Mouse (Mus musculus) midbrain, embryonic 16.5 days (tissue): ENCODE measurements around the gene Lpp. TPM values are rescaled to one million over a fixed set of nuclear protein-coding genes. Genes with fewer than 3 reads are reported as not detected.

Experiments
- ATAC-seq: fragments of 200-750 bp; cut with Nextera tagmentation; 2 replicates; pipeline ENCODE4 v1.8.0; 2017; ENCODE audit warnings: moderate TSS enrichment
- H3K27ac ChIP-seq: fragments of 300-500 bp; sonication (generic); 2 replicates; pipeline ENCODE4 v1.5.1; 2014; ENCODE audit warnings: mild to moderate bottlenecking, low read length, mixed read lengths
- H3K27me3 ChIP-seq: fragments of 300-500 bp; sonication (generic); 2 replicates; pipeline ENCODE4 v1.6.1; 2014; ENCODE audit warnings: low read depth, low read length, mixed read lengths; ENCODE audit not compliant: control insufficient read depth, insufficient read depth
- H3K36me3 ChIP-seq: fragments of 300-500 bp; sonication (generic); 2 replicates; pipeline ENCODE4 v1.6.1; 2014; ENCODE audit warnings: mild to moderate bottlenecking, low read length, moderate library complexity, mixed read lengths; ENCODE audit not compliant: control insufficient read depth, insufficient read depth
- H3K4me1 ChIP-seq: fragments of 300-500 bp; sonication (generic); 2 replicates; pipeline ENCODE4 v1.6.1; 2014; ENCODE audit warnings: mild to moderate bottlenecking, low read length, mixed read lengths; ENCODE audit not compliant: control insufficient read depth, insufficient read depth
- H3K4me2 ChIP-seq: fragments of 300-500 bp; sonication (generic); 2 replicates; pipeline ENCODE4 v1.6.1; 2014; ENCODE audit warnings: mild to moderate bottlenecking, low read length, mixed read lengths
- H3K4me3 ChIP-seq: fragments of 300-500 bp; sonication (generic); 2 replicates; pipeline ENCODE4 v1.5.1; 2014; ENCODE audit warnings: low read depth, mild to moderate bottlenecking, low read length, moderate library complexity, mixed read lengths
- H3K9ac ChIP-seq: fragments of 300-500 bp; sonication (generic); 2 replicates; pipeline ENCODE4 v1.6.1; 2014; ENCODE audit warnings: low read depth, low read length, mixed read lengths
- H3K9me3 ChIP-seq: fragments of 300-500 bp; sonication (generic); replicated peaks from 2 replicates; pipeline ENCODE4 v1.6.1; 2014; ENCODE audit warnings: mild to moderate bottlenecking, low read length, mixed read lengths; ENCODE audit not compliant: control insufficient read depth, poor library complexity, severe bottlenecking
- WGBS: fragments of 180-500 bp; shearing (Covaris S2); extraction: QIAGEN DNeasy Blood & Tissue Kit; methylation state at CpG from one replicate; pipeline ENCODE4 v1.1.7; 2014; 5-methylcytosine and 5-hydroxymethylcytosine counted together
- polyA plus RNA-seq: library from polyadenylated mRNA; unstranded; fragments of >200 nt; fragmentation: Nextera tagmentation; extraction: Ambion mirVana; gene quantifications from 2 replicates; pipeline ENCODE4 v1.2.1, GENCODE M21; 2015

Gene Lpp
- 10.3 and 10.7 TPM in 2 replicates for polyA plus RNA-seq

DNA sequence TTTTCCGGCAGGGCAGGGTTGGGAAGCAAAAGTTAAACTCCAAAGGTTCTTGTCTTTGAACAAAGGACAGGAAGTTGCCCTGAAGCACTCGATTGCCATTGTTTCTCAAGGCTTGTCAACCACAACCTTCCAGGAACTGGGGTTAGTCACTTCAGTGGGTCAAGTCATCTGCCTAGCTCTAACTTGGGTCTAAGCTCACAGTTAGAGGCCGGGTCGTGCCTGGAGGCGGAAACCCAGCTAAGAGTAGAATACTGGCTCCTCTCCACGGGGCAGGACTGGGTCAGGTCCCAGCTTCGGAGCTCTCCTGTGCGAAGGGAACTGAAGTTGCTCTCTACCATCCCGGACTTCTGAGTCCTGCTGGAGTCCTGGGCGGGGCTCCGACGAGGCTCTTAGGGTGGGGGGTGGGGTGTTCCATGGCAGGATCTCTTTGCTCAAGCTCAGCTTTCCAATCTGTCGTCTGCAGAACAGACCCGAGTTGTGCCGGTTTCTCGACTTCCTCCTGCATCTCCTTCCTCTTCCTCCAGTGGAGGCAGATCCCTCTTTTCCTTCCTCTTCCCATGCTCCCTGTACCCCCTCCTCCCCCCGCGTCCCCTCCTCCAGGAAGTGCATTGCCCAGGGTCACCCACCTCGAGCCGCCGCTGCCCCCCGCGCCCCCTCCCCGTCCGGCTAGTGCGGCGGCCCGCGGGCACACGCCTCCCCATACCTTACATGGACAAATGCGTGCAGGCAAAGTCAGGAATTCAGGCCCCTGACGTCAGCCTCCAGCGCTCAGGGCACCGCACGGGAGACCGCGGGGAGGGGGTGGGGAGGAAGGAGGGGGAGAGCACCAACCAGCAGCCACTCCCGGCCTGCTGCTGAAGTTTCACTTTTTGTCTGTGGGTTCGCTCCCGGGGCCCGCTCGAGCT, at the start of gene Lpp:
Gene Lpp, plus strand, starts transcription at position 857 of the 905 bp plus-strand sequence.
- peak within 1 kb of the TSS; percentile 88 for H3K4me2 ChIP-seq
- ATAC-seq: peak; percentile 87
- H3K27ac ChIP-seq: peak within 1 kb of the TSS; percentile 75
- H3K27me3 ChIP-seq: no peaks in the 10 kb centered on the region; the same call in 1 of the 2 replicates
- WGBS: 3% methylated on average over 32 of the region's 42 CpGs
- H3K9ac ChIP-seq: peak within 1 kb of the TSS; percentile 85
- H3K4me1 ChIP-seq: peaks cover 5% of the 10 kb centered on the region; the same call in 1 of the 2 replicates
- H3K36me3 ChIP-seq: no peaks in the 10 kb centered on the region
- H3K9me3 ChIP-seq: no peaks in the 10 kb centered on the region
- H3K4me3 ChIP-seq: peak within 1 kb of the TSS; percentile 80

DNA sequence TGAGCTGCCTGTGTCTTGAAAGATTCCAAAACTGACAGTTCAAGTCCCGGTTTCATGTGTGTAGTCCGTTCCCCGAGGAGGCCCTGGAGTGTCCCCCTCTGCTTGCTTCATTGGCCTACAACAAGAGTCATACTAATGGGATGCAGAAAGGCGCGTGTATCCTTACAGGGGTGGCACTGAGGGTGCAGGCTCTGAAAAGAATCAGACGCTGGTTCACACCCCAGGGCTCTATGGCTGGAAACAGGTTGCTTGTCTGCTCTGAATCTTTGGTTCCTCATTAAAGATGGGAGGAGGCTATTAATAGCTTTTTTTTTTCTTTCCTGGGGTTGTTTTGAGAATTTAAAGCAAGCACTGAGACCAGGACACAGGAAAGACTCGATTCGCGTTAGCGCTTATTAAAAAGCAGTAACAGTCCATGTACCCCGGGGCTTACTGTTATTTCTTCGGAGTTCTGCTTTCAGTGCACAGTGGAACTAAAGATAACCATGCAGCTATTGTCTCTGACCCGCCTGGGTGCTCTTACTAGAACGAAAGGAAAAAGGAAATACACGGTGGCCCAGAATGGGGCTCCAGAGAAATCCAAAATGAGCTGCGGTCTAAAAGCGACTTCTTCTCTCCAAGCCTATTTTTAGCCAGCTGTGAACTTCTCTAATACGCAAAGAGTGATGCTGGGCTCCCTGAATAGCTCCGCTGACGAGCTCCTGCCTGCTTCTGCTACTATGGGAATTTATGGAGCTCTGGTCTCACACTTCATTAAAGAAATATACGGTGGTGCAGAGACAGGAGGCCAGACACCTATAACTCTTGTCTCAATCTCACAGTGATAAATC, 45.5 kb upstream of the Lpp start:
- Histone ChIP-seq H3K4me2 (peak overlapping the region; percentile 2; the same call in 1 of the 2 replicates), H3K27me3 (no peaks in the 10 kb centered on the region), H3K9ac (no peak overlapping the region), H3K9me3 (no peaks in the 10 kb centered on the region), H3K27ac (no peak overlapping the region), H3K4me1 (no peaks in the 10 kb centered on the region), H3K4me3 (no peak overlapping the region), H3K36me3 (no peaks in the 10 kb centered on the region)
- WGBS: 55% methylated on average over 21 of the region's 21 CpGs
- ATAC-seq: peak; percentile 42; the same call in 1 of the 2 replicates

DNA sequence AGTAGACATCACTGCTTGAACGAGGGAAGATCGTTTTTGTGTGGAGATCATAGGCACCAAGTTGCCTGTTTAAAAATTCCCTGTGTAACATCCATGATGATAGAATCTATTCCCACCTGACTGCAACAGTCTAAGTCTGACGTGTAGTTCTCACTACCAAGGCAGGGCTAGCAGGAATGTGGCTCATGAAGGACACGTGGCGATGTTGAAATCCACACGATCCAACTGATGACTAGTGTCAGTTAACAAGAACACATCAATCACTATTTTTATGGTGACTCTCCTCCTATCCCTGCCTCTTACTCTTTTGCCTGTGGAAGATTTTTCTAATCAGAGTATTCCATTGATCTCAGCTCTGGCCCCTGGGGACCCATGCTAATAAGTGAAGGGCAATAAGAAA, 43.0 kb upstream of the Lpp start:
- Histone ChIP-seq H3K9me3 (no peaks in the 10 kb centered on the region), H3K4me1 (no peaks in the 10 kb centered on the region), H3K27me3 (no peaks in the 10 kb centered on the region), H3K4me2 (no peak overlapping the region), H3K4me3 (no peak overlapping the region), H3K27ac (no peak overlapping the region), H3K9ac (no peak overlapping the region), H3K36me3 (no peaks in the 10 kb centered on the region)
- WGBS: 76% methylated on average over 6 of the region's 6 CpGs
- no peak for ATAC-seq

DNA sequence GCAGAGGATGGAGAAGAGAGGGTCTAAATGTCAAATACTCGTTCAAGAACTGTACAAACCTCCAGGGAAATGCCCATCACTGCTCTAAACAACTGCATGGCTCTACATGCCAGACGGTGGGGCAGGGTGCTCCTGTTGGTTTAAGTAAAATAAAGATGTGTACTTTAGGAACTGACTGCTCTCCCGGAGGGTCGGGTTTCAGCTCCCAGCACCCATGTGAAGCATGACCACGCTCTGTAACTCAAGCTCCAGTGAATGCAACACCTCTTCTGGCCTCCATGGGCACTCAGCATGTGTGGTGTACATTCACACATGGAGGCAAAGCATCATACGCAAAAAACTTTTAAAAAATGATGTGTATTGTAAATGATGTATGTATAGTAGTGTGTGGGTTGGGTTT, 42.6 kb upstream of the Lpp start:
- no peaks in the 10 kb centered on the region for H3K4me1 ChIP-seq
- H3K27ac ChIP-seq: no peak overlapping the region
- WGBS: 84% methylated on average over 6 of the region's 6 CpGs
- no peak overlapping the region for H3K9ac ChIP-seq
- H3K9me3 ChIP-seq: no peaks in the 10 kb centered on the region
- no peak overlapping the region for H3K4me3 ChIP-seq
- ATAC-seq: no peak
- no peak overlapping the region for H3K4me2 ChIP-seq
- H3K36me3 ChIP-seq: no peaks in the 10 kb centered on the region
- H3K27me3 ChIP-seq: no peaks in the 10 kb centered on the region

DNA sequence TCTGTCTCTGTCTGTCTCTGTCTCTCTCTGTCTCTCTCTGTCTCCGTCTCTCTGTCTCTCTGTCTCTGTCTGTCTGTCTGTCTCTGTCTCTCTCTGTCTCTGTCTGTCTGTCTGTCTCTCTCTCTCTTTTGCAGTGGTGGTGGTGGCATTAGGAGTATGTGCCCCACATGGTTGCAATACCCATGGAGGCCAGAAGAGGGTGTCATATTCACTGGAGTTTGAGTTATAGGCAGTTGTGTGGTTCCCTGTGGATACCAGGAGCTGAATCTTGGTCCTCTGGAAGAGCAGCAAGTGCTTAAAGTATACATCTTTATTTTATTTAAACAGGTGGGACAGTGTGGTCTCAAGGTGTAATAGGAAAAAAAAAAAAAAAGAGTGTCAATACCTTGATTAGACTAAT, 41.5 kb upstream of the Lpp start:
- ATAC-seq: no peak
- H3K9ac ChIP-seq: no peak overlapping the region
- no peaks in the 10 kb centered on the region for H3K36me3 ChIP-seq
- H3K4me2 ChIP-seq: no peak overlapping the region
- no peaks in the 10 kb centered on the region for H3K4me1 ChIP-seq
- WGBS: 96% methylated on average over 1 of the region's 1 CpGs
- H3K27me3 ChIP-seq: no peaks in the 10 kb centered on the region
- H3K9me3 ChIP-seq: no peaks in the 10 kb centered on the region
- H3K27ac ChIP-seq: no peak overlapping the region
- no peak overlapping the region for H3K4me3 ChIP-seq

DNA sequence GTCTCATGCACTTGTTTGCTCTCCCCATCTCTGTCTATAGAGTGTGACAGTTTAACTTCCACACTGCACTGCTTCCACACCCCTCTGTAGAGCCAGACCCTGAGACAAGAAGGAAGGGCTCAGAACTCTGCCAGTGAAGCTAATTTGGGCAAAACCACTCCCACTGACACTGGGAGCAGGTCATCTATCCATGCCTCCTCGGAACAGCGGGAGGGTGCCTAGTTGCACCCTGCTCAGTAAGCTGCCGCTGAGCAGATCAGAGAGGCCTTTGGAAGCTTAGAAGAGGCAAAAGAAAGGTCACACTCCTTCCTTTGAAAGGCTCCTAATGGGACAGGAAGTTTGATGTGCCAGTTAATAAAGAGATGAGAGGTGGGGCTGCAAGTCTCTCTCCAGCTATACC, 39.5 kb upstream of the Lpp start:
- Histone ChIP-seq H3K27ac (no peak overlapping the region), H3K9ac (no peak overlapping the region), H3K36me3 (no peaks in the 10 kb centered on the region), H3K27me3 (no peaks in the 10 kb centered on the region), H3K4me1 (no peaks in the 10 kb centered on the region), H3K4me2 (no peak overlapping the region), H3K4me3 (no peak overlapping the region), H3K9me3 (no peaks in the 10 kb centered on the region)
- 9% methylated on average over 3 of the region's 3 CpGs for WGBS
- ATAC-seq: no peak

- Histone ChIP-seq H3K4me3 (no peak overlapping the region), H3K27ac (no peak overlapping the region), H3K4me1 (no peaks in the 10 kb centered on the region), H3K9ac (no peak overlapping the region), H3K36me3 (no peaks in the 10 kb centered on the region), H3K4me2 (no peak overlapping the region), H3K9me3 (no peaks in the 10 kb centered on the region), H3K27me3 (no peaks in the 10 kb centered on the region)
- ATAC-seq: no peak
- WGBS: 100% methylated on average over 1 of the region's 1 CpGs
Measured at GRCm38 (mm10) chr16:24361667-24362066, 31.6 kb upstream of the Lpp start.

DNA sequence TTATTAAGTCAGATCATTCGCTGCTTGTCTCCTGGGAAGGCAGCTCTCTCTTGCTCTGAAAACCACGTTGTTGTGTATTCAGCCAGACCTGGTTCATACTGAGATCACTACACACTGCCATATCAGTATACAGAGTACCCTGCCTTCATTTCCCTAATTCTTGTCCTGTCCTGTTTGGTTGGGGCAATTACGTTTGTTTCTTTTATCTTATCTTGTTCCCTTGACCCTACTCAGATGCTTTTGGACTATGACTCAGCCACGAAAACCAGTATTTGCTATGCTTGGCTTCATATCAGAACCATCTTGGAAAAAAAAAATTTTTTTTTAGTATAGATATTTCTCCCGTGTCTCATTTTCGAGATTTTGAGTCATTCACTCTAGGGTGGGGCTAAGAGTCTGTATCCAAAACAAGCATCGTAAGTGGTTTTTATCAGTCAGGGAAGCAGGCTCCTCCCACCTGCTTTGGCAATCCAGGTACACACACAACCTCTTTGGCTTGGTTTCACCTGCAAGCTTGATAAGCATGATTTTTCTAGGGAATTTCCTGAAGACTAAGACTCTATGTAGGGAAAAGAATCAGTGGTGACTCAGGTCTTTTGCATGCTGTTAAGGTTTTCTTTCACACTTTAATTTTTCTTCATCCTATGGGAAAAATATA, 29.1 kb upstream of the Lpp start:
- Histone ChIP-seq H3K27ac (no peak overlapping the region), H3K4me2 (no peak overlapping the region), H3K9me3 (no peaks in the 10 kb centered on the region), H3K36me3 (no peaks in the 10 kb centered on the region), H3K27me3 (no peaks in the 10 kb centered on the region), H3K4me3 (no peak overlapping the region), H3K4me1 (no peaks in the 10 kb centered on the region), H3K9ac (no peak overlapping the region)
- no peak for ATAC-seq
- 84% methylated on average over 7 of the region's 7 CpGs for WGBS
